In genomic region chr3:51660060-51660459, GRCm38 (mm10) we compare ENCODE assay signal across 14 mouse cellular contexts. TPM values are rescaled to one million over a fixed set of nuclear protein-coding genes. Genes with fewer than 3 reads are reported as not detected.
DNase-seq lines count a peak whose midpoint lies in the region; ATAC-seq and TF ChIP-seq lines count a peak whose summit lies in the region.
"Had no signal": no experiment of that assay in that cellular context is flagged by ENCODE, and none has a peak within 500 bp of the region (broad histone marks: within the 10 kb centered on the region; RNA-seq: fewer than 3 reads in every experiment).

TSS of gene Mgst2 (plus strand) at chr3:51660360.

- DNase-seq in heart, embryonic 10.5 days (ENCODE audit: low spot score), result no peak
- DNase-seq in heart, postnatal 36 days, result no peak
- no peak for DNase-seq in MEL (ENCODE audit: low read depth, low spot score)
- no peak for DNase-seq in Muller cell, postnatal 12 days (ENCODE audit: inconsistent ontology term)
- DNase-seq: cerebellum, adult 2 months; gastrocnemius, postnatal 10 days; lung, adult 2 months had no signal

- H3K27ac ChIP-seq in heart, embryonic 10.5 days, result peak within 1 kb of the TSS; percentile 37
- H3K27ac ChIP-seq in MEL (ENCODE audit: control insufficient read depth, low read depth, low read length), result peak within 1 kb of the TSS; percentile 39
- H3K27ac ChIP-seq in forebrain, embryonic 15.5 days (replicated peaks), result no peak within 1 kb of the TSS
- H3K27ac ChIP-seq: embryonic facial prominence, embryonic 13.5 days had no signal

- WGBS in heart, embryonic 10.5 days, result 71% methylated on average over 4 of the region's 4 CpGs
- 76% methylated on average over 4 of the region's 4 CpGs for WGBS in forebrain, embryonic 15.5 days

- TF ChIP-seq EP300 in MEL (IDR thresholded peaks at IDR 0.05; ENCODE audit: low read depth in 1 of 2, low read length in 2 of 2), result no peak

- no peak for TF ChIP-seq CTCF in MEL (IDR thresholded peaks at IDR 0.05 in 2 of 3, conservative IDR thresholded peaks at IDR 0.05 in 1 of 3; ENCODE audit: control insufficient read depth in 1 of 3, insufficient read depth in 1 of 3, low read depth in 2 of 3, low read length in 3 of 3, poor library complexity in 1 of 3, severe bottlenecking in 1 of 3)

- H3K4me1 ChIP-seq in heart, embryonic 10.5 days, result peaks cover 40% of the 10 kb centered on the region
- peaks cover 6 to 24% of the 10 kb centered on the region in 2 experiments; a peak in 3 of 4 replicates for H3K4me1 ChIP-seq in MEL (ENCODE audit: control insufficient read depth in 1 of 2, insufficient read depth in 2 of 2, low read length in 2 of 2)
- peaks cover 88% of the 10 kb centered on the region for H3K4me1 ChIP-seq in megakaryocyte, embryonic 14.5 days
- no peaks in the 10 kb centered on the region for H3K4me1 ChIP-seq in forebrain, embryonic 15.5 days

- peak within 1 kb of the TSS; percentile 53 for H3K9ac ChIP-seq in MEL (ENCODE audit: control insufficient read depth, low read depth, low read length, poor library complexity, severe bottlenecking)
- H3K9ac ChIP-seq in forebrain, embryonic 15.5 days (replicated peaks), result no peak within 1 kb of the TSS
- H3K9ac ChIP-seq: embryonic facial prominence, embryonic 13.5 days had no signal

- TF ChIP-seq RAD21 in MEL (IDR thresholded peaks at IDR 0.05; ENCODE audit: low read depth, low read length), result no peak

- no peaks in the 10 kb centered on the region for H3K36me3 ChIP-seq in heart, embryonic 10.5 days
- peaks cover 0 to 9% of the 10 kb centered on the region in 2 experiments; a peak in 2 of 4 replicates for H3K36me3 ChIP-seq in MEL (ENCODE audit: control insufficient read depth in 1 of 2, insufficient read depth in 2 of 2, low read length in 2 of 2)
- H3K36me3 ChIP-seq in megakaryocyte, embryonic 14.5 days (replicated peaks; ENCODE audit: low read length), result peaks cover 2% of the 10 kb centered on the region
- H3K36me3 ChIP-seq in forebrain, embryonic 15.5 days, result no peaks in the 10 kb centered on the region
- H3K36me3 ChIP-seq: embryonic facial prominence, embryonic 13.5 days had no signal

- H3K4me3 ChIP-seq in heart, embryonic 10.5 days, result no peak within 1 kb of the TSS
- peak within 1 kb of the TSS; percentile 46 to 60 for H3K4me3 ChIP-seq in MEL (ENCODE audit: control insufficient read depth in 1 of 2, insufficient read depth in 1 of 2, low read depth in 2 of 2, low read length in 2 of 2)
- H3K4me3 ChIP-seq in megakaryocyte, embryonic 14.5 days (replicated peaks), result peak within 1 kb of the TSS; percentile 53
- no peak within 1 kb of the TSS for H3K4me3 ChIP-seq in forebrain, embryonic 15.5 days
- H3K4me3 ChIP-seq: embryonic facial prominence, embryonic 13.5 days had no signal

- H3K4me2 ChIP-seq in forebrain, embryonic 15.5 days (replicated peaks), result no peak within 1 kb of the TSS
- H3K4me2 ChIP-seq: embryonic facial prominence, embryonic 13.5 days had no signal

- no peak for TF ChIP-seq POLR2A in MEL (IDR thresholded peaks at IDR 0.05; ENCODE audit: control insufficient read depth in 1 of 2, insufficient read depth in 1 of 2, low read depth in 1 of 2, low read length in 2 of 2, poor library complexity in 1 of 2)

- no peaks in the 10 kb centered on the region for H3K27me3 ChIP-seq in heart, embryonic 10.5 days (ENCODE audit: insufficient read depth, poor library complexity, severe bottlenecking)
- no peaks in the 10 kb centered on the region for H3K27me3 ChIP-seq in MEL (ENCODE audit: control insufficient read depth in 1 of 2, insufficient read depth in 2 of 2, low read length in 2 of 2)
- H3K27me3 ChIP-seq in megakaryocyte, embryonic 14.5 days (replicated peaks), result no peaks in the 10 kb centered on the region
- H3K27me3 ChIP-seq in forebrain, embryonic 15.5 days, result no peaks in the 10 kb centered on the region
- H3K27me3 ChIP-seq: embryonic facial prominence, embryonic 13.5 days had no signal

- H3K79me2 ChIP-seq in MEL (ENCODE audit: control insufficient read depth, insufficient read depth, low read length, poor library complexity), result no peaks in the 10 kb centered on the region

- no peaks in the 10 kb centered on the region for H3K9me3 ChIP-seq in heart, embryonic 10.5 days
- no peaks in the 10 kb centered on the region for H3K9me3 ChIP-seq in MEL (replicated peaks; ENCODE audit: insufficient read depth, low read length)
- no peaks in the 10 kb centered on the region for H3K9me3 ChIP-seq in megakaryocyte, embryonic 14.5 days
- no peaks in the 10 kb centered on the region for H3K9me3 ChIP-seq in forebrain, embryonic 15.5 days
- H3K9me3 ChIP-seq: embryonic facial prominence, embryonic 13.5 days had no signal

- intact Hi-C loops in heart, postnatal 36 days (cut with DNase I), result no loop called here

- ATAC-seq in granulocyte monocyte progenitor cell, adult 5-6 weeks (replicated peaks; ENCODE audit: poor library complexity, severe bottlenecking), result no peak
- no peak for ATAC-seq in monocyte, adult 5-6 weeks (replicated peaks; ENCODE audit: insufficient number of reproducible peaks, low FRiP score, low TSS enrichment, poor library complexity, severe bottlenecking)
- no peak for ATAC-seq in forebrain, embryonic 15.5 days (replicated peaks)
- ATAC-seq: hindbrain, embryonic 16.5 days had no signal

TF ChIP-seq in MEL, 35 proteins besides CTCF, POLR2A, EP300 and RAD21:
- no peak for TF ChIP-seq E2F4 (IDR thresholded peaks at IDR 0.05; ENCODE audit: borderline replicate concordance, low read depth, low read length)

RNA-seq across cellular contexts. Expression of gene Mgst2, which starts in this region (rescaled TPM):
- polyA plus RNA-seq in heart, embryonic 10.5 days (2016; fragmentation: Nextera tagmentation; extraction: Ambion mirVana), result 1.1 and 4.1 TPM in 2 replicates
- total RNA-seq in heart, postnatal 36 days (2021), result 1 to 10 TPM in 1 of 2 experiments, not detected in 1; 1.3 TPM
- 0.69 and 1.0 TPM in 2 replicates for total RNA-seq in MEL (2012; rRNA removed)
- polyA plus RNA-seq in MEL (2012; ENCODE audit: insufficient read depth in 1 of 2, insufficient read length in 2 of 2, low read depth in 1 of 2, low replicate concordance in 2 of 2, missing spikeins in 1 of 2), result 1 to 10 TPM in 1 of 2 experiments, not detected in 1; 3.1 TPM
- 119 and 127 TPM in 2 replicates for total RNA-seq in granulocyte monocyte progenitor cell, adult 5-6 weeks (2014; fragmentation: Nextera tagmentation)
- 38.6 and 72.3 TPM in 2 replicates for total RNA-seq in granulocyte monocyte progenitor cell, adult 5-6 weeks (2017)
- 1.1 TPM in 1 of 2 replicates, not detected in the other for polyA plus RNA-seq in megakaryocyte, embryonic 14.5 days (2012; ENCODE audit: insufficient read depth, low replicate concordance)
- total RNA-seq in monocyte, adult 5-6 weeks (2017), result 6.7 to 12.9 TPM (median 12.1 TPM) in 3 replicates
- 0.36 and 0.95 TPM in 2 replicates for polyA plus RNA-seq in forebrain, embryonic 15.5 days (2015; fragmentation: Nextera tagmentation; extraction: Ambion mirVana)
- total RNA-seq: layer of hippocampus, postnatal 14 days had no signal

Comparison
In these comparisons a context has a peak if more than half of its experiments do, and no peak if none do; other contexts are left out.
1. H3K4me3 ChIP-seq: peak in MEL (2 of 2) and megakaryocyte, embryonic 14.5 days (single experiment); none in heart, embryonic 10.5 days (single experiment) and forebrain, embryonic 15.5 days (single experiment).